In genomic region chr7:126481699-126482098, GRCm38 (mm10) we compare ENCODE assay signal across 9 mouse cellular contexts. TPM values are rescaled to one million over a fixed set of nuclear protein-coding genes. Genes with fewer than 3 reads are reported as not detected.
DNase-seq lines count a peak whose midpoint lies in the region; ATAC-seq and TF ChIP-seq lines count a peak whose summit lies in the region.
"Had no signal": no experiment of that assay in that cellular context is flagged by ENCODE, and none has a peak within 500 bp of the region (broad histone marks: within the 10 kb centered on the region; RNA-seq: fewer than 3 reads in every experiment).

No protein-coding gene starts in this region.

- no peak overlapping the region for H3K27ac ChIP-seq in liver, adult 2 months (replicated peaks; ENCODE audit: insufficient read depth, low read depth, low read length)
- H3K27ac ChIP-seq: forebrain, embryonic 13.5 days had no signal

- H3K79me2 ChIP-seq in liver, adult 2 months (ENCODE audit: control insufficient read depth, insufficient read depth, low read length) = no peaks in the 10 kb centered on the region

- TF ChIP-seq CTCF in liver, adult 2 months (IDR thresholded peaks at IDR 0.05; ENCODE audit: low read depth, low read length) = peak; percentile 36

- H3K27me3 ChIP-seq in liver, adult 2 months (ENCODE audit: control insufficient read depth, insufficient read depth, low read length) = no peaks in the 10 kb centered on the region
- H3K27me3 ChIP-seq: forebrain, embryonic 13.5 days had no signal

- peak overlapping the region; percentile 32; the same call in 1 of the 2 replicates for H3K4me3 ChIP-seq in liver, adult 2 months (ENCODE audit: insufficient read depth, low read depth, low read length)

- no peaks in the 10 kb centered on the region; the same call in none of the 2 replicates for H3K4me1 ChIP-seq in liver, adult 2 months (ENCODE audit: control insufficient read depth, insufficient read depth, low read length)

- H3K9ac ChIP-seq in liver, adult 2 months (ENCODE audit: low read depth, low read length) = no peak overlapping the region

- 0 out of 2 replicates have a peak, but pooled peaks have one; percentile 21 for ATAC-seq in common myeloid progenitor, adult 5-6 weeks (replicated peaks; ENCODE audit: low read depth, poor library complexity, severe bottlenecking)

- no peak for TF ChIP-seq POLR2A in liver, adult 2 months (IDR thresholded peaks at IDR 0.05; ENCODE audit: extremely low read depth, insufficient read depth, low read length)

- H3K36me3 ChIP-seq in liver, adult 2 months (ENCODE audit: control insufficient read depth, insufficient read depth, low read length) = no peaks in the 10 kb centered on the region

- DNase-seq in embryo, embryonic 10 days (ENCODE audit: low spot score) = peak; percentile 46
- DNase-seq in embryo, embryonic 9.5 days (ENCODE audit: extremely low spot score) = no peak
- DNase-seq in liver, adult 2 months (ENCODE audit: extremely low read depth, low read depth, low spot score) = peak; percentile 60
- DNase-seq in liver = no peak
- peak; percentile 68 for DNase-seq in naive thymus-derived CD4-positive, alpha-beta T cell, adult 2 months (ENCODE audit: low read depth)
- no peak for DNase-seq in right cerebral cortex, postnatal 36 days (ENCODE audit: low spot score in 2 of 2)
- DNase-seq in lung, postnatal 14 days = no peak

- WGBS in liver, adult 2 months = 18% methylated on average over 5 of the region's 5 CpGs

RNA-seq across cellular contexts. Expression of gene Tufm, which starts 5.5 kb away (rescaled TPM):
- 90.8 and 94.4 TPM in 2 replicates for total RNA-seq in liver, adult 2 months (2014; rRNA removed)
- 163 TPM in 2 replicates for polyA plus RNA-seq in liver, adult 2 months (2012; rRNA removed)
- total RNA-seq in common myeloid progenitor, adult 5-6 weeks (2017) = 92.3 and 108 TPM in 2 replicates

RNA-seq across cellular contexts. Expression of gene Sh2b1, which starts 6.5 kb away (rescaled TPM):
- total RNA-seq in liver, adult 2 months (2014; rRNA removed) = 4.6 and 7.7 TPM in 2 replicates
- 36.2 and 43.1 TPM in 2 replicates for polyA plus RNA-seq in liver, adult 2 months (2012; rRNA removed)
- total RNA-seq in common myeloid progenitor, adult 5-6 weeks (2017) = 16.6 and 17.3 TPM in 2 replicates

RNA-seq across cellular contexts. Expression of gene Atp2a1, which starts 18.8 kb away (rescaled TPM):
- 5.0 TPM in 1 of 2 replicates, not detected in the other for total RNA-seq in liver, adult 2 months (2014; rRNA removed)
- 0.21 and 0.34 TPM in 2 replicates for polyA plus RNA-seq in liver, adult 2 months (2012; rRNA removed)
- total RNA-seq in common myeloid progenitor, adult 5-6 weeks (2017) = 0.41 TPM in 1 of 2 replicates, not detected in the other

RNA-seq across cellular contexts. Expression of gene Atxn2l, which starts 21.5 kb away (rescaled TPM):
- total RNA-seq in liver, adult 2 months (2014; rRNA removed) = 4.6 and 6.4 TPM in 2 replicates
- polyA plus RNA-seq in liver, adult 2 months (2012; rRNA removed) = 42.9 and 81.3 TPM in 2 replicates
- 37.0 and 51.1 TPM in 2 replicates for total RNA-seq in common myeloid progenitor, adult 5-6 weeks (2017)

RNA-seq across cellular contexts. Expression of gene Rabep2, which starts 53.1 kb away (rescaled TPM):
- 6.5 and 8.6 TPM in 2 replicates for total RNA-seq in liver, adult 2 months (2014; rRNA removed)
- polyA plus RNA-seq in liver, adult 2 months (2012; rRNA removed) = 9.8 and 15.1 TPM in 2 replicates
- 22.5 and 23.1 TPM in 2 replicates for total RNA-seq in common myeloid progenitor, adult 5-6 weeks (2017)

Comparison
In these comparisons a context has a peak if more than half of its experiments do, and no peak if none do; other contexts are left out.
1. DNase-seq: peak in embryo, embryonic 10 days (single experiment), liver, adult 2 months (single experiment) and naive thymus-derived CD4-positive, alpha-beta T cell, adult 2 months (single experiment); none in embryo, embryonic 9.5 days (single experiment), liver (single experiment), right cerebral cortex, postnatal 36 days (0 of 2) and lung, postnatal 14 days (single experiment).